8 mouse cellular contexts compared by ENCODE assay signal in genomic region chr11:73199230-73199712, GRCm38 (mm10). TPM values are rescaled to one million over a fixed set of nuclear protein-coding genes. Genes with fewer than 3 reads are reported as not detected.
DNase-seq lines count a peak whose midpoint lies in the region; ATAC-seq and TF ChIP-seq lines count a peak whose summit lies in the region.

Gene Shpk, plus strand, starts transcription at chr11:73199460.

- peak; percentile 97 for ATAC-seq in hematopoietic stem cell, adult 5-6 weeks (replicated peaks in 1 of 2; ENCODE audit: insufficient read depth in 1 of 2, low FRiP score in 2 of 2, low TSS enrichment in 1 of 2, low read depth in 1 of 2, poor library complexity in 2 of 2, severe bottlenecking in 2 of 2)
- ATAC-seq in lung, embryonic 16.5 days (ENCODE audit: low read depth) = peak; percentile 98

- H3K36me3 ChIP-seq in MEL (ENCODE audit: control insufficient read depth in 1 of 2, insufficient read depth in 2 of 2, low read length in 2 of 2) = peaks cover 0 to 3% of the 10 kb centered on the region in 2 experiments; a peak in 1 of 4 replicates
- peaks cover 3% of the 10 kb centered on the region; the same call in 1 of the 2 replicates for H3K36me3 ChIP-seq in lung, embryonic 16.5 days (ENCODE audit: control insufficient read depth, insufficient read depth, low read length)

- peak; percentile 46 to 74; a peak in 3 of 4 replicates for TF ChIP-seq POLR2A in MEL (IDR thresholded peaks at IDR 0.05; ENCODE audit: control insufficient read depth in 1 of 2, insufficient read depth in 1 of 2, low read depth in 1 of 2, low read length in 2 of 2, poor library complexity in 1 of 2)
- peak; percentile 87 for TF ChIP-seq POLR2A in cerebellum, adult 2 months (IDR thresholded peaks at IDR 0.05; ENCODE audit: borderline replicate concordance, insufficient read depth, low read length)

- peak within 1 kb of the TSS; percentile 90 for H3K4me2 ChIP-seq in lung, embryonic 16.5 days (ENCODE audit: low read depth, low read length)

- H3K9me3 ChIP-seq in MEL (replicated peaks; ENCODE audit: insufficient read depth, low read length) = no peaks in the 10 kb centered on the region
- H3K9me3 ChIP-seq in lung, embryonic 16.5 days (ENCODE audit: control insufficient read depth, low read length) = no peaks in the 10 kb centered on the region

- no peak for TF ChIP-seq RAD21 in MEL (IDR thresholded peaks at IDR 0.05; ENCODE audit: low read depth, low read length)

- peak within 1 kb of the TSS; percentile 66 to 86 for H3K4me3 ChIP-seq in MEL (ENCODE audit: control insufficient read depth in 1 of 2, insufficient read depth in 1 of 2, low read depth in 2 of 2, low read length in 2 of 2)
- peak within 1 kb of the TSS; percentile 70 for H3K4me3 ChIP-seq in cerebellum, adult 2 months (replicated peaks; ENCODE audit: insufficient read depth, low read depth, low read length)
- peak within 1 kb of the TSS; percentile 64 for H3K4me3 ChIP-seq in lung, embryonic 16.5 days (ENCODE audit: low read length)

- TF ChIP-seq EP300 in MEL (IDR thresholded peaks at IDR 0.05; ENCODE audit: low read depth in 1 of 2, low read length in 2 of 2) = no peak

- H3K79me2 ChIP-seq in MEL (ENCODE audit: control insufficient read depth, insufficient read depth, low read length, poor library complexity) = no peaks in the 10 kb centered on the region; the same call in 1 of the 2 replicates

- 0 out of 4 replicates have a peak, but pooled peaks cover 0 to 2% of the 10 kb centered on the region in 2 experiments for H3K4me1 ChIP-seq in MEL (ENCODE audit: control insufficient read depth in 1 of 2, insufficient read depth in 2 of 2, low read length in 2 of 2)
- H3K4me1 ChIP-seq in cerebellum, adult 2 months (ENCODE audit: control insufficient read depth, insufficient read depth, low read length) = peaks cover 4% of the 10 kb centered on the region; the same call in 1 of the 2 replicates
- H3K4me1 ChIP-seq in lung, embryonic 16.5 days (replicated peaks; ENCODE audit: control insufficient read depth, insufficient read depth, low read length) = peaks cover 12% of the 10 kb centered on the region

- peak within 1 kb of the TSS; percentile 68 for H3K9ac ChIP-seq in MEL (ENCODE audit: control insufficient read depth, low read depth, low read length, poor library complexity, severe bottlenecking)
- peak within 1 kb of the TSS; percentile 88 for H3K9ac ChIP-seq in lung, embryonic 16.5 days (ENCODE audit: low read length)

- peak; percentile 99 for DNase-seq in MEL (ENCODE audit: low read depth, low spot score)
- peak; percentile 97 for DNase-seq in cerebellum, adult 2 months
- peak; percentile 93 for DNase-seq in forelimb bud, embryonic 11.5 days (ENCODE audit: low read depth, low spot score)
- DNase-seq in layer of hippocampus, adult 9-10 months (ENCODE audit: low spot score) = peak; percentile 97
- DNase-seq in ovary, postnatal 10 days (ENCODE audit: low spot score) = peak; percentile 77
- peak; percentile 93 to 94 for DNase-seq in thymus, postnatal 10 days (ENCODE audit: low spot score in 2 of 2)

- no peaks in the 10 kb centered on the region for H3K27me3 ChIP-seq in MEL (ENCODE audit: control insufficient read depth in 1 of 2, insufficient read depth in 2 of 2, low read length in 2 of 2)
- no peaks in the 10 kb centered on the region for H3K27me3 ChIP-seq in cerebellum, adult 2 months (ENCODE audit: control insufficient read depth, insufficient read depth, low read length)
- H3K27me3 ChIP-seq in lung, embryonic 16.5 days (ENCODE audit: control insufficient read depth, insufficient read depth, low read depth, low read length) = no peaks in the 10 kb centered on the region

- WGBS in cerebellum, adult 2 months = under 1% methylated on average over 32 of the region's 32 CpGs
- under 1% methylated on average over 32 of the region's 32 CpGs for WGBS in lung, embryonic 16.5 days

- peak within 1 kb of the TSS; percentile 8; the same call in 1 of the 2 replicates for H3K27ac ChIP-seq in MEL (ENCODE audit: control insufficient read depth, low read depth, low read length)
- peak within 1 kb of the TSS; percentile 53 for H3K27ac ChIP-seq in cerebellum, adult 2 months (ENCODE audit: insufficient read depth, low read length)
- H3K27ac ChIP-seq in lung, embryonic 16.5 days (ENCODE audit: low read length) = peak within 1 kb of the TSS; percentile 30; the same call in 1 of the 2 replicates

- TF ChIP-seq CTCF in MEL (IDR thresholded peaks at IDR 0.05 in 2 of 3, conservative IDR thresholded peaks at IDR 0.05 in 1 of 3; ENCODE audit: control insufficient read depth in 1 of 3, insufficient read depth in 1 of 3, low read depth in 2 of 3, low read length in 3 of 3, poor library complexity in 1 of 3, severe bottlenecking in 1 of 3) = no peak
- no peak for TF ChIP-seq CTCF in cerebellum, adult 2 months (IDR thresholded peaks at IDR 0.05; ENCODE audit: borderline replicate concordance, insufficient read depth, low read depth, low read length)

TF ChIP-seq in MEL, 35 proteins besides CTCF, POLR2A, EP300 and RAD21:
- TF ChIP-seq ZMIZ1 (IDR thresholded peaks at IDR 0.05; ENCODE audit: low read depth, low read length) (peak; percentile 63), KAT2A (conservative IDR thresholded peaks at IDR 0.05; ENCODE audit: low read depth, low read length) (no peak), CHD1 (IDR thresholded peaks at IDR 0.05; ENCODE audit: low read depth, low read length) (no peak), MEF2A (IDR thresholded peaks at IDR 0.05; ENCODE audit: extremely low read depth, insufficient replicate concordance, low read depth, low read length, poor library complexity, severe bottlenecking) (no peak), ZKSCAN1 (IDR thresholded peaks at IDR 0.05; ENCODE audit: low read depth, low read length) (no peak), TCF12 (IDR thresholded peaks at IDR 0.05; ENCODE audit: low read depth, low read length) (0 out of 2 replicates have a peak, but pooled peaks have one; percentile 21), NELFE (IDR thresholded peaks at IDR 0.05; ENCODE audit: low read depth, low read length) (no peak; the same call in 1 of the 2 replicates), E2F4 (IDR thresholded peaks at IDR 0.05; ENCODE audit: borderline replicate concordance, low read depth, low read length) (no peak), CHD2 (IDR thresholded peaks at IDR 0.05; ENCODE audit: low read length) (no peak; the same call in none of the 2 replicates), TAL1 (IDR thresholded peaks at IDR 0.05; ENCODE audit: low read length) (no peak), MYB (IDR thresholded peaks at IDR 0.05; ENCODE audit: low read depth, low read length) (no peak), JUND (IDR thresholded peaks at IDR 0.05; ENCODE audit: low read depth, low read length) (no peak), RCOR1 (IDR thresholded peaks at IDR 0.05; ENCODE audit: low read depth, low read length) (no peak), MAX (IDR thresholded peaks at IDR 0.05; ENCODE audit: low read length) (peak; percentile 28; the same call in 1 of the 2 replicates), TBP (IDR thresholded peaks at IDR 0.05; ENCODE audit: low read depth, low read length) (no peak), POLR2AphosphoS5 (IDR thresholded peaks at IDR 0.05; ENCODE audit: borderline replicate concordance, low read depth, low read length) (no peak), BHLHE40 (IDR thresholded peaks at IDR 0.05; ENCODE audit: borderline replicate concordance, low read depth, low read length) (no peak), POLR2AphosphoS2 (IDR thresholded peaks at IDR 0.05; ENCODE audit: low read length) (no peak), SIN3A (IDR thresholded peaks at IDR 0.05; ENCODE audit: low read length) (peak; percentile 20; the same call in 1 of the 2 replicates), UBTF (IDR thresholded peaks at IDR 0.05; ENCODE audit: borderline replicate concordance, insufficient read depth, low read depth, low read length) (no peak), MXI1 (IDR thresholded peaks at IDR 0.05; ENCODE audit: low read depth, low read length) (peak; percentile 89), ELF1 (IDR thresholded peaks at IDR 0.05; ENCODE audit: low read depth, low read length) (0 out of 2 replicates have a peak, but pooled peaks have one; percentile 26), GABPA (IDR thresholded peaks at IDR 0.05; ENCODE audit: low read depth, low read length) (no peak), NRF1 (IDR thresholded peaks at IDR 0.05; ENCODE audit: insufficient read depth, low read depth, low read length, poor library complexity, severe bottlenecking) (0 out of 2 replicates have a peak, but pooled peaks have one; percentile 14), HCFC1 (IDR thresholded peaks at IDR 0.05; ENCODE audit: low read depth, low read length) (peak; percentile 29), MAZ (IDR thresholded peaks at IDR 0.05; ENCODE audit: low read depth, low read length) (no peak; the same call in 1 of the 2 replicates), GATA1 (IDR thresholded peaks at IDR 0.05; ENCODE audit: low read depth, low read length) (no peak), ETS1 (IDR thresholded peaks at IDR 0.05; ENCODE audit: low read depth, low read length) (no peak), USF1 (IDR thresholded peaks at IDR 0.05; ENCODE audit: low read depth, low read length) (no peak), ZC3H11A (IDR thresholded peaks at IDR 0.05; ENCODE audit: low read depth, low read length) (no peak), SMC3 (IDR thresholded peaks at IDR 0.05; ENCODE audit: low read depth, low read length) (no peak), MYC (IDR thresholded peaks at IDR 0.05; ENCODE audit: low read depth, low read length) (0 out of 2 replicates have a peak, but pooled peaks have one; percentile 20), USF2 (IDR thresholded peaks at IDR 0.05; ENCODE audit: borderline replicate concordance in 1 of 2, insufficient read depth in 1 of 2, low read depth in 1 of 2, low read length in 2 of 2) (no peak), MAFK (IDR thresholded peaks at IDR 0.05; ENCODE audit: borderline replicate concordance, low read depth, low read length) (no peak), ZNF384 (IDR thresholded peaks at IDR 0.05; ENCODE audit: low read depth, low read length) (no peak)
TF ChIP-seq in MEL: peak in this region for 9.

RNA-seq across cellular contexts. Expression of gene Shpk, which starts in this region (rescaled TPM):
- total RNA-seq in MEL (2012; rRNA removed) = 1.0 and 1.4 TPM in 2 replicates
- polyA plus RNA-seq in MEL (2012; ENCODE audit: insufficient read depth in 1 of 2, insufficient read length in 2 of 2, low read depth in 1 of 2, low replicate concordance in 2 of 2, missing spikeins in 1 of 2) = 1 to 10 TPM in 1 of 2 experiments, not detected in 1; 1.6 TPM
- polyA plus RNA-seq in cerebellum, adult 2 months (2012; rRNA removed) = 4.1 and 4.5 TPM in 2 replicates
- total RNA-seq in hematopoietic stem cell, adult 5-6 weeks (2017) = 1.9 and 2.7 TPM in 2 replicates
- 1.6 and 2.3 TPM in 2 replicates for polyA plus RNA-seq in lung, embryonic 16.5 days (2015; fragmentation: Nextera tagmentation; extraction: Ambion mirVana)

Comparison
In these comparisons a context has a peak if more than half of its experiments do, and no peak if none do; other contexts are left out.
1. Peak in every context shown above with its lines: DNase-seq, ATAC-seq, H3K4me3 ChIP-seq and H3K27ac ChIP-seq.